Mouse (Mus musculus) lung, postnatal 0 days (tissue): ENCODE data around the gene Pcyt1b. TPM values are rescaled to one million over a fixed set of nuclear protein-coding genes. Genes with fewer than 3 reads are reported as not detected.
A peak's percentile ranks its signal among the peaks of the same experiment; 100 is the strongest.

Experiments
- ATAC-seq: fragments of 200-750 bp; cut with Nextera tagmentation; 2 replicates; pipeline ENCODE4 v1.8.0; 2017; ENCODE audit warnings: moderate library complexity
- DNase-seq: peaks from one replicate; pipeline ENCODE4 v3.0.0-alpha.2; 2016; ENCODE audit warnings: low spot score
- H3K27ac ChIP-seq: fragments of 300-500 bp; sonication (generic); 2 replicates; pipeline ENCODE4 v1.5.1; 2014; ENCODE audit warnings: antibody characterized with exemption, mild to moderate bottlenecking, low read length, mixed read lengths
- H3K27me3 ChIP-seq: fragments of 300-500 bp; sonication (generic); replicated peaks from 2 replicates; pipeline ENCODE4 v1.6.1; 2014; ENCODE audit warnings: low read length, mixed read lengths; ENCODE audit not compliant: insufficient read depth
- H3K36me3 ChIP-seq: fragments of 300-500 bp; sonication (generic); 2 replicates; pipeline ENCODE4 v1.6.1; 2014; ENCODE audit warnings: low read length, mixed read lengths; ENCODE audit not compliant: insufficient read depth
- H3K4me1 ChIP-seq: fragments of 300-500 bp; sonication (generic); 2 replicates; pipeline ENCODE4 v1.6.1; 2014; ENCODE audit warnings: antibody characterized with exemption, low read depth, low read length, mixed read lengths; ENCODE audit not compliant: insufficient read depth
- H3K4me2 ChIP-seq: fragments of 300-500 bp; sonication (generic); replicated peaks from 2 replicates; pipeline ENCODE4 v1.6.1; 2014; ENCODE audit warnings: low read depth, mild to moderate bottlenecking, low read length, moderate library complexity, mixed read lengths
- H3K4me3 ChIP-seq: fragments of 300-500 bp; sonication (generic); 2 replicates; pipeline ENCODE4 v1.5.1; 2014; ENCODE audit warnings: low read depth, low read length
- H3K9ac ChIP-seq: fragments of 300-500 bp; sonication (generic); replicated peaks from 2 replicates; pipeline ENCODE4 v1.6.1; 2014; ENCODE audit warnings: low read depth, mild to moderate bottlenecking
- H3K9me3 ChIP-seq: fragments of 300-500 bp; sonication (generic); 2 replicates; pipeline ENCODE4 v1.6.1; 2016; ENCODE audit warnings: low read length, mixed read lengths
- CTCF ChIP-seq: IDR thresholded peaks from 2 replicates; pipeline ENCODE4 v1.5.1; 2016; ENCODE audit warnings: antibody characterized with exemption, mild to moderate bottlenecking
- EP300 ChIP-seq: IDR thresholded peaks from 2 replicates; pipeline ENCODE4 v1.6.1; 2016; ENCODE audit warnings: antibody characterized with exemption, mild to moderate bottlenecking, control low read depth
- WGBS: fragments of 180-500 bp; shearing (Covaris S2); extraction: QIAGEN DNeasy Blood & Tissue Kit; methylation state at CpG from one replicate; pipeline ENCODE4 v1.1.7; 2014; 5-methylcytosine and 5-hydroxymethylcytosine counted together
- polyA plus RNA-seq: library from polyadenylated mRNA; unstranded; fragments of >200 nt; fragmentation: Nextera tagmentation; extraction: Ambion mirVana; gene quantifications from 2 replicates; pipeline ENCODE4 v1.2.1, GENCODE M21; 2015

Pcyt1b gene
- polyA plus RNA-seq, 1 experiment from 2014 or later = 0.27 TPM

GRCm38 (mm10) chrX:93650738-93651137 is 3.9 kb upstream of the Pcyt1b start:
- 89% methylated on average over 2 of the region's 2 CpGs for WGBS

GRCm38 (mm10) chrX:93655153-93655552 is 490 bp downstream of the Pcyt1b start:
- 77% methylated on average over 5 of the region's 5 CpGs for WGBS
- Histone ChIP-seq H3K36me3 (no peaks in the 10 kb centered on the region), H3K4me3 (no peak overlapping the region), H3K9me3 (no peaks in the 10 kb centered on the region), H3K4me1 (no peaks in the 10 kb centered on the region), H3K27me3 (no peaks in the 10 kb centered on the region), H3K9ac (no peak overlapping the region), H3K27ac (no peak overlapping the region), H3K4me2 (no peak overlapping the region)
- DNase-seq (no peak), ATAC-seq (no peak)
- TF ChIP-seq EP300 (no peak), CTCF (no peak)

More at GRCm38 (mm10) chrX:93650738-93651137, 3.9 kb upstream of the Pcyt1b start:
- Histone ChIP-seq H3K4me2 (no peak overlapping the region), H3K27ac (no peak overlapping the region), H3K27me3 (no peaks in the 10 kb centered on the region), H3K4me3 (no peak overlapping the region), H3K36me3 (no peaks in the 10 kb centered on the region), H3K4me1 (no peaks in the 10 kb centered on the region), H3K9me3 (no peaks in the 10 kb centered on the region), H3K9ac (no peak overlapping the region)
- ATAC-seq (no peak), DNase-seq (no peak)
- TF ChIP-seq EP300 (no peak), CTCF (no peak)

GRCm38 (mm10) chrX:93663919-93664586 is 9.4 kb downstream of the Pcyt1b start:
- Histone ChIP-seq H3K36me3 (no peaks in the 10 kb centered on the region), H3K27ac (no peak overlapping the region), H3K9me3 (no peaks in the 10 kb centered on the region), H3K4me3 (no peak overlapping the region), H3K27me3 (no peaks in the 10 kb centered on the region), H3K4me2 (no peak overlapping the region), H3K4me1 (no peaks in the 10 kb centered on the region), H3K9ac (no peak overlapping the region)
- DNase-seq = no peak
- ATAC-seq = no peak
- TF ChIP-seq CTCF = no peak
- TF ChIP-seq EP300 = no peak
- 83% methylated on average over 5 of the region's 5 CpGs for WGBS

- WGBS = 60% methylated on average over 4 of the region's 4 CpGs
- no peak overlapping the region for H3K27ac ChIP-seq
- no peak overlapping the region for H3K4me2 ChIP-seq
- DNase-seq (no peak), ATAC-seq (no peak)
- no peak overlapping the region for H3K4me3 ChIP-seq
- H3K9ac ChIP-seq = no peak overlapping the region
- no peak for TF ChIP-seq CTCF
- no peak for TF ChIP-seq EP300
- H3K36me3 ChIP-seq = no peaks in the 10 kb centered on the region
- no peaks in the 10 kb centered on the region for H3K27me3 ChIP-seq
- no peaks in the 10 kb centered on the region for H3K4me1 ChIP-seq
- H3K9me3 ChIP-seq = no peaks in the 10 kb centered on the region
These were observed 10.1 kb downstream of the Pcyt1b start for GRCm38 (mm10) chrX:93664787-93665186.

- no peak overlapping the region for H3K27ac ChIP-seq
- H3K4me2 ChIP-seq = no peak overlapping the region
- no peak overlapping the region for H3K9ac ChIP-seq
- H3K36me3 ChIP-seq = no peaks in the 10 kb centered on the region
- no peak overlapping the region for H3K4me3 ChIP-seq
- DNase-seq = no peak
- no peaks in the 10 kb centered on the region for H3K9me3 ChIP-seq
- no peaks in the 10 kb centered on the region for H3K4me1 ChIP-seq
- no peak for ATAC-seq
- no peaks in the 10 kb centered on the region for H3K27me3 ChIP-seq
- 40% methylated on average over 3 of the region's 3 CpGs for WGBS
- TF ChIP-seq EP300 = no peak
- TF ChIP-seq CTCF = no peak
These were observed 19.8 kb downstream of the Pcyt1b start for GRCm38 (mm10) chrX:93674432-93674831.

DNA sequence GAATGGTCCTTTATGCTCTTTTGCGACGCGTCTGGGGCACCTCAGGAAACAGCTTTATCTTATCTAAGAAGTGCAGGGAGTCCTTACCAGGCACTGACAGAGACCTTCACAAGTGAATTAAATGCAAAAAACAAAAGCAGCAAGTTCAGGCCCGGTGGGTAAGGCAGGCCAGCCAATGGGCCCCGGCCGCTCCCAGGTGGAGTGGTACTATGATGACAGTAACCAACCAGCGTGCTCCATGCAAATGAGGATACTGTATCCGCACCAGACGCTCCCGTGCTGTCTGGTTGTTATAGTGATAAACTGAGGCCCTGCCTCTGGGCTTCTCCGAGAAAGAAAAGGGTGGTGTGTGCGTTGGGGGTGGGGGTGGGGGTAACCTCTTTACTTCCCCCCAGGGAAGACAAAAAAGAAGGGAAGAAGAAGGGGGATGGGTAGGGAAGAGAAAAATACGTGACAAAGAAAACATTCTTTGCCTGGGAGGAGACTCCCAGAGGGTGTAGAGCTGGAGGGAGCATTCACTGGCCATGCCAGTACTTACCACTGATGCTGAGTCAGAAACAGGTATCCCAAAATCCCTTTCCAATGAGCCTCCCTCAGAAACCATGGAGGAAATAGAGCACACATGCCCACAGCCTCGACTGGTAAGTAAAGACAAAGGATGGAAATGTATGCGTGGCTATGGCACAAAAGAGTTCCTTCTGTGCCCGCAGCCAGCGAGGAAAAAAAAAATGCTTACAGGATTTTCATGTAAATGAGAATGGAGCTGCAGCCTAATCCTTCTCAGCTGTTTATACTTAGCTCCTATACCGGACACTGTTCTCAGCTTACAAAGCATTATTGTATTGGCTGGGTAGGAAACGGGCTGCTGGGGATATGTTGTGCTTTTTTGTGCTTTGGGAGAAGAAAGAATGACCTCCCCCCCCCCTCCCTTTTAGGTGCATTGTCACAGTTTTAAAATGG is 20.5 kb downstream of the Pcyt1b start:
- ATAC-seq = peak; percentile 97
- DNase-seq = peak; percentile 47
- no peaks in the 10 kb centered on the region for H3K36me3 ChIP-seq
- peak overlapping the region; percentile 15; the same call in 1 of the 2 replicates for H3K4me3 ChIP-seq
- H3K9ac ChIP-seq = no peak overlapping the region
- TF ChIP-seq CTCF = no peak
- no peak for TF ChIP-seq EP300
- no peak overlapping the region for H3K27ac ChIP-seq
- peak overlapping the region; percentile 40 for H3K4me2 ChIP-seq
- no peaks in the 10 kb centered on the region for H3K27me3 ChIP-seq
- no peaks in the 10 kb centered on the region for H3K4me1 ChIP-seq
- H3K9me3 ChIP-seq = no peaks in the 10 kb centered on the region
- WGBS = 10% methylated on average over 19 of the region's 19 CpGs
